Mouse (Mus musculus): ENCODE results near the gene Rubcnl. TPM values are rescaled to one million over a fixed set of nuclear protein-coding genes. Genes with fewer than 3 reads are reported as not detected.

Gene Rubcnl
- polyA plus RNA-seq, 1 experiment from 2014 or later: 1.5 TPM

DNA sequence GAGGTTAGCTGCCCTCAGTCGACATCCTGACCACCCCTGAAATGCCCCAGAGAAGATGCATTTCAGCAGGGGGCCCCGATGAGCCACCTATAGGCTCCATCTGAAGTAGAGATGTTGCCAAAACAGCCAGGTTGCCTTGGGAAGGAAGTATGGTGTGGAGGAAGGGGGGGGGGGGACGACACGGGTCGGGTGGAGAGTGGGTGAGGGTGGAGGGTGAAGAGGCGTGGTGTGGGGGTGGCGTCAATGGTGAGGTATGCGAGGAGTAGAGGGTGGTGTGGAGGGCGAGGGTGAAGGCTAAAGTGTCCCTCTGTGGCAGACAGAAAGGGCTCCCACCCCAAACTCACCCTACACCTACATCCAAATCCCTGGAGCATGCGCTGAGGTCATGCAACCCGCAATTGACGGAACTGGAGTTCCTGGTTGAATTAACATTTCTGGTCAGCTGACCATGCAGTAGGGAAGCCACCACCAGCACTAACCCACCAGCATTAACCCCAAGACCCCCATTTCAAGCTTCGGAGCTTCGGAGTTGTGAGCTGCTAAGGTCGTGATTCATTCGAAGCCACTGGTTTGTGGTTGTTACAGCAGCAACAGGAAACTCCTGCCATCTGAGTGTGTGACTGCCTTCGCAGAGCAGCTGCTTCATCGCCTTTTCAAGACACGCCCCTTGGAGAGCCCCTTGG, 52.7 kb downstream of the Rubcnl start:
- DNase-seq (ENCODE audit: low spot score): peak; percentile 74

DNA sequence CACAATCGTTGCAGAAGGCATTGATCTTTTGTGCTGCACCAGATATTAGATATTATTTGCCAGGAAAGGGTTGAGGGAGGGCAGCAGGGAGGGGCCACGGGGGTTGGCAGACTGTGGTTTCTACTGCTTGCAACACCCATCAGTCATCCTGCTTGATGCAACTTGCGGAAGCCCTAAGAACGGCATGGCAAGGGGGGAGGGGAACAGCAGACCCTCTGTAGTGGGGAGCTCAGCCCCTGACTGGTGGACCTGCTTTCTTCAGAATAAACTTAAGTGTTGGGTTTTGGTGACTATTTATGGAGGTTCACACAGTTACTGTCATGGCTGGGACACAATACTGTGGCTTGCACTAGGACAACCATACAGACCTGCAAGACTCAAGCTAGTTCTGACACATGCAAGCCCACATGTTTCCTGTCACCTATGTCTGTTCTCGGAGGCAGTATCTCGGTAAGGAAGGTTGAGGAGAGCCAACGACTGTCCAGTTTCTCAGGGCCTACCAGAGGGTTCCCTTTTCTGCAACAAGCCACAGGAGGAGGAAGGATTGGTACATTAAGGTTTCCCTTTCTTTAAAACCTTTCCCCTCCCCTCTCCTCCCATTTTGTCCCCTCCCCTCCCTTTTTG, 53.6 kb downstream of the Rubcnl start:
- DNase-seq (ENCODE audit: low spot score): peak; percentile 80

DNA sequence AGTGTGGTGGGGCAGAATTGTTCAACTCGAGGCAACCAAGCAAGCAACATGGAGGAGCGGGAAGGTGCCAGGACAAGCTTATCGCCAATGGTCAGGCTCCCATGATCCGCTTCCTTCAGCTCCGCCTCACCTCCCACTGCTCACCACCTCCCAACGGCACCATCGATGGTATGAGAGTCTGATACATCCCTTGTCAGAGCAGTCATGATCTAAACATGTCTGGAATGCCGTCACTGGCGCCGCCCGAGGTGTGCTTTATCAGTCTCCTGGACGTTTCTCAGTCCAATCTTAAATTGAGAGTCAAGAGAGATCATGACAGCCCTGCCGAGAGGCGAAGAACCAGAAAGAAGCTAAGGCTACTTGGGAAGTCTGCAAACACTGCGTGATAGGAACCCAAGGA, 55.3 kb downstream of the Rubcnl start:
- no peak for DNase-seq (ENCODE audit: low spot score)

DNA sequence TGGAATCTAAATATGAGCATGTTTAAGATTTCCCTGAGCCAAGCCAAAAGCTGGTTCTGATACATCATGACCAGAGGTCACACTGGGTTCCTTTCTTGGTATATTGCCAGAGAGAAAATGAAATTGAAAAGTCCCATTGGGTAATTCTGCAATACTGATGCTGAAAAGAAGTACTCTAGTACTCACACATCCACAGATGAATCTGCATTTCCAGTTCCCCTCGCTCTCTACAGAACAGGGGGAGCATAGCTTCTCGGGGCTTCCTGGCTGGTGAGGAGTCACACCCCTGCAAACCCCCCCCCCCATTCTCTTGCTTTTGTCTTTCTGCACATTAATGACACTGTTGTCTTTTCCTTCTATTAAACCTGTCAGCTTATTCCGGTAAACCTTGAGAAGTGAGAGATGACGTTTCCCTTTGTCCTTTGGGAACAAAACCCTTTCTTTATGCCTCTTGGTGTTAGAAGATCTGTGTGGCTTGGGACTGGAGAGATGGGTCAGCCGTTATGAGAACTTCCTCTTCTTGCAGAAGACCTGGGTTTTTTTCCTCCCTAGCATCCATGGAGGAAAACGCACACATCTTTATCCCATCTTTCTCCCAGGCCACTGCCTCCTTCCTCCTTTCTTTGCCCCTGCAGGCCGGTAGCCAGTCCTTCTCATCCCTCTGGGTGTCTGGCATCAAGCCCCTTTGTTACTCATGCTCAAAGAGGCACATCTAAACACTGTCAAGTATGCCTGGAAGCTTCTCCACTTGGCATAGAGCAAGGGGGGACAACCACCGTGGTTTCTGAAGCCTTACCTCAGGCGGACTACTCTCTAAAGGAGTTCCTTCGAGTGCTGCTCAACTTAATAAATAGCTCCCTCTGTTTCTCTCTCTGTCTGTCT, 59.7 kb downstream of the Rubcnl start:
- DNase-seq (ENCODE audit: low spot score): no peak

DNA sequence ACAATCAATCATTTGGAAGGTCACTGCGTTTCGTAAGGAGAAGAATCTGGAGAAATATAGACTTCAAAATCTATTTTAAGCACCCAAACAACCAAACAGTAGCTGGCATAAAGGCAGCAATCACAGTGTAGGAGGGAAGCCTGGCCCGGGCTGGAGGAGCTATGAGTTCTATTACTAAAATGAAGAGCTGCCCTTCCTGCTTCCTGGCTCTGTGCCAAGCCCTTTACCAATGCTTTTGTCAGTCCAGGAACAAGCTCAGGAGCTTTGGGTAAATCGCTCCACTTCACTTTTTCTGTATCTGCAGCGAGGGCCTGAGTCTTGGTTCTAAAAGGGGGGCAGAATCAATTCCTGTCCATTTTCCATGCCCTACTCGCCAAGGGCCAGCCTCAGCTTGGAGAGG, 62.1 kb downstream of the Rubcnl start:
- DNase-seq (ENCODE audit: low spot score): no peak

Other genes with a start within 250 kb of the Rubcnl start
- 25.1 and 25.5 TPM in 2 replicates for gene Lrch1, start 68.2 kb upstream of the Rubcnl start, polyA plus RNA-seq (2015; fragmentation: Nextera tagmentation; extraction: Ambion mirVana)
- 0.06 and 0.09 TPM in 2 replicates for gene Lrrc63, start 114.9 kb downstream of the Rubcnl start, polyA plus RNA-seq (2015; fragmentation: Nextera tagmentation; extraction: Ambion mirVana)
- 177 and 212 TPM in 2 replicates for gene Lcp1, start 115.1 kb downstream of the Rubcnl start, polyA plus RNA-seq (2015; fragmentation: Nextera tagmentation; extraction: Ambion mirVana)
- 0.34 TPM in 1 of 2 replicates, not detected in the other for gene Cpb2, start 226.3 kb downstream of the Rubcnl start, polyA plus RNA-seq (2015; fragmentation: Nextera tagmentation; extraction: Ambion mirVana)